22 mouse cellular contexts compared by ENCODE assay signal in the genomic region with DNA sequence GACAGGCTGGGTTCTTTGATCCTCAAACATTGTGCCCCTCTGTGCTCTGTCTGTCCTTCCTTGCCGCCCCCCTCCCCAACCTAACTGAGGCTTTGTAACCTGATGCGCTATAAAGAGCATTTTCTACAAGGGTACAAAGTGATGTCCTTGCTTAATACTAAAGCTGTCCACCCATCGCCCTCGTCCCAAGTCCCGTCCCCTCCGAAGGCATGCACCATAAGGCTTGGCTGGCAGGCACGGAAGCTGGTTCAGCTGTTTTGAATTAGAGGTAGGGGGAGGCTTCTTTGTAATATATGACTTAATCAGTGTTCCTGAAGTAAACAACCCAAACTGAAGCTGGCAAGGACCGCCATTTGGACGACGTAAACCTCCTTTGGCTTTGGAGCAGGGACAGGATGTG. TPM values are rescaled to one million over a fixed set of nuclear protein-coding genes. Genes with fewer than 3 reads are reported as not detected.
A peak's percentile ranks its signal among the peaks of the same experiment; 100 is the strongest.
DNase-seq lines count a peak whose midpoint lies in the region; ATAC-seq lines count a peak whose summit lies in the region.
"Had no signal": no experiment of that assay in that cellular context is flagged by ENCODE, and none has a peak within 500 bp of the region (broad histone marks: within the 10 kb centered on the region; RNA-seq: fewer than 3 reads in every experiment).

No protein-coding gene starts in this region.

- peak; percentile 57 for DNase-seq in embryo, embryonic 10 days (ENCODE audit: low spot score)
- no peak for DNase-seq in embryo, embryonic 9.5 days (ENCODE audit: extremely low spot score)
- DNase-seq in embryonic facial prominence, embryonic 14.5 days (ENCODE audit: low spot score): peak; percentile 41
- DNase-seq in limb, embryonic 11.5 days (ENCODE audit: low spot score): peak; percentile 73
- no peak for DNase-seq in spleen, postnatal 36 days (ENCODE audit: low spot score in 2 of 2)
- DNase-seq: adrenal gland, postnatal 14 days; cerebellum, adult 11-12 months; cerebellum, adult 9-10 months; cerebellum, postnatal 25 days; gastrocnemius, postnatal 36 days; heart, adult 11 months; heart, postnatal 10 days; heart, postnatal 4 days; kidney, adult 11 months had no signal

- no peak overlapping the region for H3K4me2 ChIP-seq in embryonic facial prominence, embryonic 14.5 days (ENCODE audit: low read depth, low read length)
- H3K4me2 ChIP-seq in limb, embryonic 11.5 days (ENCODE audit: low read depth, severe bottlenecking): no peak overlapping the region
- H3K4me2 ChIP-seq in neural tube, embryonic 15.5 days: no peak overlapping the region
- H3K4me2 ChIP-seq: forebrain, embryonic 12.5 days; hindbrain, embryonic 12.5 days had no signal

- WGBS in embryonic facial prominence, embryonic 14.5 days: 31% methylated on average over 10 of the region's 10 CpGs
- WGBS in limb, embryonic 11.5 days: 8% methylated on average over 10 of the region's 10 CpGs
- 80% methylated on average over 10 of the region's 10 CpGs for WGBS in neural tube, embryonic 15.5 days

- H3K27me3 ChIP-seq in embryonic facial prominence, embryonic 14.5 days (replicated peaks; ENCODE audit: control insufficient read depth, insufficient read depth, low read length): 0 out of 2 replicates have a peak, but pooled peaks cover 3% of the 10 kb centered on the region
- H3K27me3 ChIP-seq in limb, embryonic 11.5 days (ENCODE audit: control insufficient read depth, insufficient read depth, low read length): no peaks in the 10 kb centered on the region
- H3K27me3 ChIP-seq in neural tube, embryonic 15.5 days (replicated peaks): no peaks in the 10 kb centered on the region
- H3K27me3 ChIP-seq: forebrain, embryonic 12.5 days; hindbrain, embryonic 12.5 days had no signal

- ATAC-seq in embryonic facial prominence, embryonic 14.5 days (ENCODE audit: low read depth): no peak
- peak; percentile 41; the same call in 1 of the 2 replicates for ATAC-seq in limb, embryonic 11.5 days (ENCODE audit: insufficient number of reproducible peaks, low FRiP score, low TSS enrichment, low read depth)
- no peak for ATAC-seq in frontal cortex, adult (ENCODE audit: low TSS enrichment)
- no peak for ATAC-seq in neural tube, embryonic 15.5 days (ENCODE audit: low FRiP score)
- ATAC-seq: forebrain, embryonic 16.5 days; hindbrain, postnatal 0 days had no signal

- H3K9ac ChIP-seq in embryonic facial prominence, embryonic 14.5 days (ENCODE audit: low read depth, low read length): no peak overlapping the region
- no peak overlapping the region for H3K9ac ChIP-seq in limb, embryonic 11.5 days (ENCODE audit: low read length)
- H3K9ac ChIP-seq in neural tube, embryonic 15.5 days (replicated peaks): no peak overlapping the region
- H3K9ac ChIP-seq: forebrain, embryonic 12.5 days; hindbrain, embryonic 12.5 days had no signal

- no peak overlapping the region for H3K4me3 ChIP-seq in embryonic facial prominence, embryonic 14.5 days (ENCODE audit: low read depth, low read length)
- H3K4me3 ChIP-seq in limb, embryonic 11.5 days (ENCODE audit: low read depth, low read length): no peak overlapping the region
- no peak overlapping the region for H3K4me3 ChIP-seq in neural tube, embryonic 15.5 days (replicated peaks)
- H3K4me3 ChIP-seq: forebrain, embryonic 12.5 days; heart, embryonic 10.5 days; hindbrain, embryonic 12.5 days had no signal

- peaks cover 15% of the 10 kb centered on the region; the same call in 1 of the 2 replicates for H3K4me1 ChIP-seq in embryonic facial prominence, embryonic 14.5 days (ENCODE audit: control insufficient read depth, insufficient read depth, low read length)
- peaks cover 6% of the 10 kb centered on the region for H3K4me1 ChIP-seq in limb, embryonic 11.5 days (ENCODE audit: control insufficient read depth, insufficient read depth, low read length)
- peaks cover 12% of the 10 kb centered on the region; the same call in 1 of the 2 replicates for H3K4me1 ChIP-seq in neural tube, embryonic 15.5 days
- H3K4me1 ChIP-seq: forebrain, embryonic 12.5 days; heart, embryonic 10.5 days; hindbrain, embryonic 12.5 days had no signal

- H3K27ac ChIP-seq in embryonic facial prominence, embryonic 14.5 days (replicated peaks; ENCODE audit: low read depth, low read length): no peak overlapping the region
- no peak overlapping the region for H3K27ac ChIP-seq in limb, embryonic 11.5 days (replicated peaks; ENCODE audit: low read depth, low read length)
- H3K27ac ChIP-seq in neural tube, embryonic 15.5 days (replicated peaks): no peak overlapping the region
- H3K27ac ChIP-seq: forebrain, embryonic 12.5 days; heart, embryonic 10.5 days; hindbrain, embryonic 12.5 days; hindbrain, postnatal 0 days had no signal

- H3K9me3 ChIP-seq in embryonic facial prominence, embryonic 14.5 days (ENCODE audit: control insufficient read depth, low read length): no peaks in the 10 kb centered on the region
- no peaks in the 10 kb centered on the region for H3K9me3 ChIP-seq in limb, embryonic 11.5 days (ENCODE audit: control insufficient read depth, low read length)
- H3K9me3 ChIP-seq in neural tube, embryonic 15.5 days (replicated peaks): no peaks in the 10 kb centered on the region
- H3K9me3 ChIP-seq: forebrain, embryonic 12.5 days; heart, embryonic 10.5 days; hindbrain, embryonic 12.5 days had no signal

- H3K36me3 ChIP-seq in embryonic facial prominence, embryonic 14.5 days (ENCODE audit: control insufficient read depth, insufficient read depth, low read length): no peaks in the 10 kb centered on the region
- no peaks in the 10 kb centered on the region for H3K36me3 ChIP-seq in limb, embryonic 11.5 days (ENCODE audit: control insufficient read depth, insufficient read depth, low read length)
- no peaks in the 10 kb centered on the region for H3K36me3 ChIP-seq in neural tube, embryonic 15.5 days
- H3K36me3 ChIP-seq: forebrain, embryonic 12.5 days; heart, embryonic 10.5 days; hindbrain, embryonic 12.5 days had no signal

RNA-seq across cellular contexts. Expression of a gene that starts 51.0 kb away (rescaled TPM):
- polyA plus RNA-seq in embryonic facial prominence, embryonic 14.5 days (2014; fragmentation: Nextera tagmentation; extraction: Ambion mirVana): 15.6 and 16.5 TPM in 2 replicates
- 22.9 and 25.0 TPM in 2 replicates for polyA plus RNA-seq in limb, embryonic 11.5 days (2014; fragmentation: Nextera tagmentation; extraction: Ambion mirVana)
- 0.52 and 5.4 TPM in 2 replicates for polyA plus RNA-seq in neural tube, embryonic 15.5 days (2015; fragmentation: Nextera tagmentation; extraction: Ambion mirVana)
- polyA plus RNA-seq: C2C12 had no signal

Comparison
In these comparisons a context has a peak if more than half of its experiments do, and no peak if none do; other contexts are left out.
1. DNase-seq: peak in embryo, embryonic 10 days (single experiment), embryonic facial prominence, embryonic 14.5 days (single experiment) and limb, embryonic 11.5 days (single experiment); none in embryo, embryonic 9.5 days (single experiment) and spleen, postnatal 36 days (0 of 2).